Mouse (Mus musculus) kidney, postnatal 0 days (tissue): ENCODE data around the gene Csdc2. TPM values are rescaled to one million over a fixed set of nuclear protein-coding genes. Genes with fewer than 3 reads are reported as not detected.

Experiments
- ATAC-seq: fragments of 200-750 bp; cut with Nextera tagmentation; replicated peaks from 2 replicates; pipeline ENCODE4 v1.8.0; 2017; ENCODE audit warnings: low read depth, moderate number of reproducible peaks, moderate TSS enrichment, moderate library complexity; ENCODE audit not compliant: low FRiP score
- DNase-seq: peaks from one replicate; pipeline ENCODE4 v3.0.0-alpha.2; 2016; ENCODE audit warnings: low spot score
- H3K27ac ChIP-seq: fragments of 300-500 bp; sonication (generic); 2 replicates; pipeline ENCODE4 v1.5.1; 2014; ENCODE audit warnings: mild to moderate bottlenecking
- H3K27me3 ChIP-seq: fragments of 300-500 bp; sonication (generic); 2 replicates; pipeline ENCODE4 v1.6.1; 2014; ENCODE audit warnings: low read length, mixed read lengths; ENCODE audit not compliant: insufficient read depth
- H3K36me3 ChIP-seq: fragments of 300-500 bp; sonication (generic); 2 replicates; pipeline ENCODE4 v1.6.1; 2014; ENCODE audit warnings: low read length, mixed read lengths; ENCODE audit not compliant: insufficient read depth
- H3K4me1 ChIP-seq: fragments of 300-500 bp; sonication (generic); replicated peaks from 2 replicates; pipeline ENCODE4 v1.6.1; 2014; ENCODE audit warnings: antibody characterized with exemption, low read length, mixed read lengths; ENCODE audit not compliant: insufficient read depth
- H3K4me2 ChIP-seq: fragments of 300-500 bp; sonication (generic); 2 replicates; pipeline ENCODE4 v1.6.1; 2014; ENCODE audit warnings: mild to moderate bottlenecking, low read length, moderate library complexity, mixed read lengths
- H3K4me3 ChIP-seq: fragments of 300-500 bp; sonication (generic); replicated peaks from 2 replicates; pipeline ENCODE4 v1.5.1; 2014; ENCODE audit warnings: low read depth, low read length
- H3K9ac ChIP-seq: fragments of 300-500 bp; sonication (generic); 2 replicates; pipeline ENCODE4 v1.6.1; 2014; ENCODE audit warnings: low read depth, low read length
- H3K9me3 ChIP-seq: fragments of 300-500 bp; sonication (generic); replicated peaks from 2 replicates; pipeline ENCODE4 v1.6.1; 2016; ENCODE audit warnings: low read length, inconsistent platforms, mixed read lengths
- CTCF ChIP-seq: IDR thresholded peaks from 2 replicates; pipeline ENCODE4 v1.5.1; 2016; ENCODE audit warnings: antibody characterized with exemption, low read depth, mild to moderate bottlenecking, moderate library complexity
- WGBS: fragments of 180-500 bp; shearing (Covaris S2); extraction: QIAGEN DNeasy Blood & Tissue Kit; methylation state at CpG from one replicate; pipeline ENCODE4 v1.1.7; 2014; 5-methylcytosine and 5-hydroxymethylcytosine counted together
- polyA plus RNA-seq: library from polyadenylated mRNA; unstranded; fragments of >200 nt; fragmentation: Nextera tagmentation; extraction: Ambion mirVana; gene quantifications from 2 replicates; pipeline ENCODE4 v1.2.1, GENCODE M21; 2015

Gene Csdc2
- polyA plus RNA-seq, 1 experiment from 2014 or later, result 20.4 TPM

DNA sequence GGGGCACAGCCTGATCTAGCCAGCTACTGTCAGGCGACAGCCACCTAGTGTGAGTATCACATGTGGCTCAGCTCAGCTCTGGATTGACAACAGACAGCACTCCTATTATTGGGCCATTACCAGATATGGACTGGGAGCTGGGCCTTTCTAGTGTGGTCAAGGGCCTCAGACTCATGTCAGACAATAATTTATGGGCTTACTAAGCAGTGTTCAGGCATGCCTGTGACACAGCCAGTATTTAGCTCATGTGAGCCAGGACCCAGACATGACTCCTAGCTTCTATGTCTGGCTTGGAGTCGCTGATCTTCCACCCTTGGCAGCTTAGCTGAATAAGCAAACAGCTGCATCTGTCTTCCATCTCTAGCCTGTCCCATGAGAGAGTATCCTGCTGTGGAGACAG lies 24.1 kb upstream of the Csdc2 start:
- H3K36me3 ChIP-seq, result peaks cover 70% of the 10 kb centered on the region
- no peaks in the 10 kb centered on the region; the same call in 1 of the 2 replicates for H3K4me1 ChIP-seq

DNA sequence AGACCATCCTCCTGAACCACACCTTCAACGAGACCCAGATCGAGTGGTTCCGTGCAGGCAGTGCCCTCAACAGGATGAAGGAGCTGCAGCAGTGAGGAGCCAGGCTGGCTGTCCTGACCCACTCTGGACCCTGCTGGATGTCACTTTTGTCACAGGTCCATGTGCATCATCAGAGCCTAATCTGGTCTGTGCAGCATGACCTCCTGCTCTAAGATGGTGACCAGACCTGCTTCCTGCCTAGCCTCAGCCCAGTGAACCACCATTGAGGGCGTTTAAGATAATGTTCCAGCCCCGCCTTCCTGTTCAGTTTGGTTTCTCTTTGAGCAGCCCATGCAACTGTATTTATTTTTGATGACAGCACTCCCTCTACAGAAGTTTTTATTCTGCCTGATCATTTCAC lies 21.9 kb upstream of the Csdc2 start:
- H3K4me3 ChIP-seq, result no peak overlapping the region
- 79% methylated on average over 5 of the region's 5 CpGs for WGBS
- no peak for DNase-seq
- no peak for ATAC-seq
- no peak overlapping the region for H3K9ac ChIP-seq
- peaks cover 63% of the 10 kb centered on the region for H3K36me3 ChIP-seq
- no peaks in the 10 kb centered on the region for H3K27me3 ChIP-seq
- no peaks in the 10 kb centered on the region; the same call in 1 of the 2 replicates for H3K4me1 ChIP-seq
- H3K9me3 ChIP-seq, result no peaks in the 10 kb centered on the region
- no peak overlapping the region for H3K4me2 ChIP-seq
- no peak overlapping the region for H3K27ac ChIP-seq
- TF ChIP-seq CTCF, result no peak

More for the DNA sequence above, 24.1 kb upstream of the Csdc2 start:
- DNase-seq (peak; percentile 43), ATAC-seq (0 out of 2 replicates have a peak, but pooled peaks have one; percentile 21)
- Histone ChIP-seq H3K4me3 (no peak overlapping the region), H3K27me3 (no peaks in the 10 kb centered on the region), H3K9ac (no peak overlapping the region), H3K27ac (no peak overlapping the region), H3K9me3 (no peaks in the 10 kb centered on the region), H3K4me2 (no peak overlapping the region)
- WGBS, result 62% methylated on average over 2 of the region's 2 CpGs
- TF ChIP-seq CTCF, result no peak

DNA sequence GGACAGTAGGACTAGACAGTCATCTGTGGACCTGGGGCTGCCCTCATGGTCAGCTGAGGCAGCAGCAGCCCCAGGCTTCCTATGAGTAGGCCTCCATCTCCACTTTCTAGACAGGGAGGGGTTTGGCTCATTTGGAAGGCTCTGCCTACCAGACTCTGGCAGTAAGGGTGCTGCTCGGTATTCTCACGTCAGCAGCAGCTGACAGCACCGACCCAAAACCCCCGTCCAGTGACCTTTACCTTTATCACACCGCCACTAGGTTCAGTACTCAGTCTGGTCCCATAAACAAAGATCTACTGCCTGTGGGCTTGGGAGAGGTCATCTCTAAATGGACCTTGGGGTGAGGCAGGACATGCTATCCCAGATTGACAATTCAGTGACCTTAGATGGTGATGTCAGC lies 20.9 kb upstream of the Csdc2 start:
- Histone ChIP-seq H3K9ac (no peak overlapping the region), H3K4me3 (no peak overlapping the region), H3K4me2 (no peak overlapping the region), H3K27me3 (no peaks in the 10 kb centered on the region), H3K36me3 (peaks cover 54% of the 10 kb centered on the region), H3K27ac (no peak overlapping the region), H3K9me3 (no peaks in the 10 kb centered on the region), H3K4me1 (no peaks in the 10 kb centered on the region; the same call in 1 of the 2 replicates)
- ATAC-seq (no peak), DNase-seq (no peak)
- WGBS, result 59% methylated on average over 5 of the region's 5 CpGs
- TF ChIP-seq CTCF, result no peak

DNA sequence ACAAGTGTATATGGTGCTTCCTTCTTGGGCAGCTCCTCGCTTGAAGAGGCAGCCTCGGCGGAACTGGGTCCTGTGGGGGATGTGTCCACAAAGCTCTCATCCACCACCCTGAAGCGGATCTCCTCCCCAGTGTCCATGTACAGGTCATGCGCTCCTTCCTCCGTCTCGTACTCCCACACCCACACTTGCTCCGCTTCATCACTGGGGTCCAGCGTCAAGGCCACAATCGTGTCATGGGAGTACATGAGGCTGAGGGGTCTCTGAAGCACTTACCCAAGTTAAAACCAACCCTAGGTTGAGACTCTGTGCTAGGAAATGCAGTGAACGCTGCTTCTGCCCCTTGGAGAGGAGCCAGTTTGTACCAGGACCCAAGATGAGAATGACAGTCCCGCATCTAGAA lies 19.4 kb upstream of the Csdc2 start:
- no peaks in the 10 kb centered on the region for H3K27me3 ChIP-seq
- H3K9me3 ChIP-seq, result no peaks in the 10 kb centered on the region
- ATAC-seq (no peak), DNase-seq (peak; percentile 41)
- no peak overlapping the region for H3K9ac ChIP-seq
- H3K4me3 ChIP-seq, result no peak overlapping the region
- 0 out of 2 replicates have a peak overlapping the region, but pooled peaks have one; percentile 13 for H3K27ac ChIP-seq
- 54% methylated on average over 12 of the region's 12 CpGs for WGBS
- no peaks in the 10 kb centered on the region; the same call in 1 of the 2 replicates for H3K4me1 ChIP-seq
- TF ChIP-seq CTCF, result no peak
- no peak overlapping the region for H3K4me2 ChIP-seq
- peaks cover 48% of the 10 kb centered on the region for H3K36me3 ChIP-seq

DNA sequence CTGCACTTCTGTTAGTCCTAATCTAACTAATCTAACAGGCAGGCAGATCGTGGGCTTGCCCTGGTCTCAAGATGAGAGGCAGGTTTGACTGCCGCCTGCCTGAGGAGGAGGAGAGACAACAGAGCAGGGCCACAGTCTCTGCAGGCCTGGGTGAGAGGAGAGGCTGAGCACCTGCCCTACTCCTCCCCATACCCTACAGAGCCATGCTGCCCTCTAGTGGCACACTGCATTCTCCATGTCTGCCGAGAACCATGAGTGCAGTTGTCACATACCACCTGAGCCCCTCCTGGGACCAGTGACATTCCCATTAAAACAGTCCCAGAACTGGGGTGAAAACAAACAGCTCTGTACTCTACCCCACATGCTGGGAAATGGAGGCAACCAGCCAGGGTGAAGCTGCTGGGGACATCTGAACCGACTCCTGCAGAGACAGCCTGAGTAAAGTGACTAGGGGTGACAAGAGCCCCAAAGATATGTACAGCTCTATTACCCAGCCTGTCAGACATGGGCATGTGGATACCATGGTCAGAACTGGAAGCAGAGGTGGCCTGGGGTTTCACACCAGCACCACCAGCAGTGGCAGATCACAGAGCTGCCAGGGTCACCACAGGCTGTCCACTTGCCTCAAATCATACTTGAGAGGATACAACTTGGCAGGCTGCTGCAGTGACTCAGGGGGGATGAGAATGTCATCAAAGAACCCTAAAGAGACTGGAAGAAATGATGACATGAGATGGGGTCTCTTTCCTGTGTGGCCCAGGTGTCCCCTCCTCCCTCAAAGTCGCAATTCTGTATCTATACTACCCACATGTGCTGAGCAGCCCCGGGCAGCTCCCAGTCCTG lies 18.7 kb upstream of the Csdc2 start:
- Histone ChIP-seq H3K4me1 (no peaks in the 10 kb centered on the region; the same call in 1 of the 2 replicates), H3K9me3 (no peaks in the 10 kb centered on the region), H3K36me3 (peaks cover 44% of the 10 kb centered on the region), H3K4me2 (no peak overlapping the region), H3K9ac (no peak overlapping the region), H3K27me3 (no peaks in the 10 kb centered on the region), H3K27ac (0 out of 2 replicates have a peak overlapping the region, but pooled peaks have one; percentile 13), H3K4me3 (no peak overlapping the region)
- DNase-seq (peak; percentile 69), ATAC-seq (0 out of 2 replicates have a peak, but pooled peaks have one; percentile 43)
- WGBS, result 65% methylated on average over 6 of the region's 6 CpGs
- TF ChIP-seq CTCF, result peak; percentile 89

DNA sequence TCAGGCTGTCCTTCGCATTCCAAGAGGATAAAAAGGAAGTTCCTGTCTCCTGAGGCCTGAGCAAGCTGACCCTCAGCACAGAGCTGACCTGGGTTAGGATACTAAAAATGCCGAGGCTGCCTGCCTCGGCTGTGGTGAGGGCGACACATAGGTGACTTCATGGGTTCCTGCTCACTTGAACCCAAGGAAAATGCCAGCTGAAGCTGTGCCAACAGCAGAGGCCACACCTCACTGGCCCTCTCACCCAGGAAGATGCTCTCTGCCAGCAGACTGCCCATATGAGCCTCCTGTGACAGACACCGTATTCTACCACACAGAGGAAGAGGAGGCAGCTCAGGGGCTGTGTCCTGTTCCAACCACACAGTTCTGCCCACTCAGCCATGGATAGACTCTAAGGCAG lies 17.5 kb upstream of the Csdc2 start:
- Histone ChIP-seq H3K27ac (no peak overlapping the region), H3K4me2 (no peak overlapping the region), H3K4me3 (no peak overlapping the region), H3K9me3 (no peaks in the 10 kb centered on the region), H3K4me1 (no peaks in the 10 kb centered on the region; the same call in 1 of the 2 replicates), H3K9ac (no peak overlapping the region), H3K27me3 (no peaks in the 10 kb centered on the region), H3K36me3 (peaks cover 32% of the 10 kb centered on the region)
- DNase-seq (no peak), ATAC-seq (no peak)
- no peak for TF ChIP-seq CTCF
- WGBS, result 63% methylated on average over 5 of the region's 5 CpGs
